In the genomic region with DNA sequence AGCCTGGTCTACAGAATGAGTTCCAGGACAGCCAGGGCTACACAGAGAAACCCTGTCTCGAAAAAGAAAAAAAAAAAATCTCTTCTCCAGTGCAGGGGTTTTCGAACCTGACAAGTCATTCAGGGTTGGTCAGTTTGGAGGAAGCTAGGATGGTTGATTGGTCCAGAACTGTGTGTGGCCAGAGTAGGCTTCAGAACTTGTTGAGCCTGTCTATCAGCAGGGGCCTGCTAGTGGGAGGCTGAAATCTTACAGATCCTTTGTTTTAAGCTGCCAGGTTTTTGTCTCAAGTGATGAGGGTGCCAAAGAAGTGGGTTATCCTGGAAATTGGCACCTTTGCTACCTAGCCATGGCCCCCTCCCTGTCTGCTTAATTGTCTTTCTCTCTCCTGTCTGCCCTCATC, we compare ENCODE assay signal across 13 mouse cellular contexts. TPM values are rescaled to one million over a fixed set of nuclear protein-coding genes. Genes with fewer than 3 reads are reported as not detected.
DNase-seq lines count a peak whose midpoint lies in the region; ATAC-seq and TF ChIP-seq lines count a peak whose summit lies in the region.
"Had no signal": no experiment of that assay in that cellular context is flagged by ENCODE, and none has a peak within 500 bp of the region (broad histone marks: within the 10 kb centered on the region; RNA-seq: fewer than 3 reads in every experiment).

No protein-coding gene starts in this region.

- no peak overlapping the region; the same call in 1 of the 2 replicates for H3K9ac ChIP-seq in kidney, embryonic 16.5 days (replicated peaks; ENCODE audit: low read length)
- H3K9ac ChIP-seq: embryonic facial prominence, embryonic 15.5 days; neural tube, embryonic 15.5 days had no signal

- peak overlapping the region; percentile 30; the same call in 1 of the 2 replicates for H3K27ac ChIP-seq in cerebellum, adult 2 months (ENCODE audit: insufficient read depth, low read length)
- H3K27ac ChIP-seq in kidney, embryonic 16.5 days (ENCODE audit: low read length): 0 out of 2 replicates have a peak overlapping the region, but pooled peaks have one; percentile 18
- H3K27ac ChIP-seq: embryonic facial prominence, embryonic 15.5 days; neural tube, embryonic 15.5 days had no signal

- no peaks in the 10 kb centered on the region for H3K9me3 ChIP-seq in kidney, embryonic 16.5 days (ENCODE audit: low read length)
- H3K9me3 ChIP-seq: embryonic facial prominence, embryonic 15.5 days; neural tube, embryonic 15.5 days had no signal

- DNase-seq in cerebellum, adult 2 months: no peak
- DNase-seq in cerebellum, postnatal 25 days: no peak
- DNase-seq in kidney, adult 9 months: no peak
- DNase-seq in 416B (ENCODE audit: low read depth) (peak; percentile 77), liver (peak; percentile 54)
- no peak for DNase-seq in thymus, postnatal 0 days (ENCODE audit: low spot score)
- no peak for DNase-seq in gastrocnemius, postnatal 10 days
- DNase-seq: cerebellum, adult 9-10 months; kidney, postnatal 4 days; right cerebral cortex, postnatal 25 days had no signal

- 56% methylated on average over 2 of the region's 2 CpGs for WGBS in cerebellum, adult 2 months
- 51% methylated on average over 2 of the region's 2 CpGs for WGBS in kidney, embryonic 16.5 days

- TF ChIP-seq POLR2A in cerebellum, adult 2 months (IDR thresholded peaks at IDR 0.05; ENCODE audit: borderline replicate concordance, insufficient read depth, low read length): no peak

- no peak for TF ChIP-seq CTCF in cerebellum, adult 2 months (IDR thresholded peaks at IDR 0.05; ENCODE audit: borderline replicate concordance, insufficient read depth, low read depth, low read length)

- ATAC-seq in kidney, embryonic 16.5 days (ENCODE audit: low FRiP score, low TSS enrichment): no peak

- no peaks in the 10 kb centered on the region for H3K4me1 ChIP-seq in cerebellum, adult 2 months (ENCODE audit: control insufficient read depth, insufficient read depth, low read length)
- peaks cover 14% of the 10 kb centered on the region for H3K4me1 ChIP-seq in kidney, embryonic 16.5 days (ENCODE audit: insufficient read depth, low read length)

- no peaks in the 10 kb centered on the region for H3K27me3 ChIP-seq in cerebellum, adult 2 months (ENCODE audit: control insufficient read depth, insufficient read depth, low read length)
- no peaks in the 10 kb centered on the region; the same call in 1 of the 2 replicates for H3K27me3 ChIP-seq in kidney, embryonic 16.5 days (ENCODE audit: insufficient read depth, low read length)
- H3K27me3 ChIP-seq: neural tube, embryonic 15.5 days had no signal

- H3K4me3 ChIP-seq in cerebellum, adult 2 months (replicated peaks; ENCODE audit: insufficient read depth, low read depth, low read length): no peak overlapping the region
- no peak overlapping the region; the same call in 1 of the 2 replicates for H3K4me3 ChIP-seq in kidney, embryonic 16.5 days (ENCODE audit: low read length)
- H3K4me3 ChIP-seq: embryonic facial prominence, embryonic 15.5 days; neural tube, embryonic 15.5 days had no signal

- H3K4me2 ChIP-seq in kidney, embryonic 16.5 days (replicated peaks; ENCODE audit: low read depth, low read length): no peak overlapping the region
- H3K4me2 ChIP-seq: embryonic facial prominence, embryonic 15.5 days; neural tube, embryonic 15.5 days had no signal

- H3K36me3 ChIP-seq in kidney, embryonic 16.5 days (ENCODE audit: insufficient read depth, low read length): no peaks in the 10 kb centered on the region
- H3K36me3 ChIP-seq: embryonic facial prominence, embryonic 15.5 days; neural tube, embryonic 15.5 days had no signal

RNA-seq across cellular contexts. Expression of a gene that starts 3.0 kb away (rescaled TPM):
- polyA plus RNA-seq in cerebellum, adult 2 months (2012; rRNA removed): 530 and 601 TPM in 2 replicates
- 89.2 and 102 TPM in 2 replicates for polyA plus RNA-seq in kidney, embryonic 16.5 days (2015; fragmentation: Nextera tagmentation; extraction: Ambion mirVana)
- 8.4 and 9.8 TPM in 2 replicates for polyA plus RNA-seq in thymus, postnatal 0 days (2015; fragmentation: Nextera tagmentation; extraction: Ambion mirVana)
- 10 to 100 TPM in 1 of 2 experiments, 1 to 10 TPM in 1; 7.3 to 12.5 TPM for total RNA-seq in gastrocnemius, postnatal 10 days (2021)

RNA-seq across cellular contexts. Expression of a gene that starts 25.8 kb away (rescaled TPM):
- polyA plus RNA-seq in cerebellum, adult 2 months (2012; rRNA removed): 0.44 and 0.59 TPM in 2 replicates
- 21.0 and 22.3 TPM in 2 replicates for polyA plus RNA-seq in kidney, embryonic 16.5 days (2015; fragmentation: Nextera tagmentation; extraction: Ambion mirVana)
- polyA plus RNA-seq in thymus, postnatal 0 days (2015; fragmentation: Nextera tagmentation; extraction: Ambion mirVana): 1.3 and 23.5 TPM in 2 replicates
- 1,000 to 10,000 TPM in 1 of 2 experiments, 100 to 1,000 TPM in 1; 801 to 1,165 TPM for total RNA-seq in gastrocnemius, postnatal 10 days (2021)

Comparison
In these comparisons a context has a peak if more than half of its experiments do, and no peak if none do; other contexts are left out.
1. DNase-seq: peak in 416B (single experiment) and liver (single experiment); none in cerebellum, adult 2 months (0 of 2), cerebellum, postnatal 25 days (0 of 2), kidney, adult 9 months (single experiment), thymus, postnatal 0 days (single experiment) and gastrocnemius, postnatal 10 days (single experiment).